Mouse (Mus musculus) neural tube, embryonic 12.5 days (tissue): ENCODE data around the gene Bfsp1. TPM values are rescaled to one million over a fixed set of nuclear protein-coding genes. Genes with fewer than 3 reads are reported as not detected.

ENCODE experiments used
- ATAC-seq: fragments of 200-750 bp; cut with Nextera tagmentation; 2 replicates; pipeline ENCODE4 v1.8.0; 2017; ENCODE audit warnings: low read depth, mild to moderate bottlenecking, moderate TSS enrichment, moderate library complexity; ENCODE audit not compliant: low FRiP score
- H3K27ac ChIP-seq: fragments of 300-500 bp; sonication (generic); 2 replicates; pipeline ENCODE4 v1.5.1; 2016
- H3K27me3 ChIP-seq: fragments of 300-500 bp; sonication (generic); replicated peaks from 2 replicates; pipeline ENCODE4 v1.6.1; 2016; ENCODE audit warnings: mild to moderate bottlenecking
- H3K36me3 ChIP-seq: fragments of 300-500 bp; sonication (generic); 2 replicates; pipeline ENCODE4 v1.6.1; 2016; ENCODE audit warnings: mild to moderate bottlenecking
- H3K4me1 ChIP-seq: fragments of 300-500 bp; sonication (generic); 2 replicates; pipeline ENCODE4 v1.6.1; 2016
- H3K4me2 ChIP-seq: fragments of 300-500 bp; sonication (generic); replicated peaks from 2 replicates; pipeline ENCODE4 v1.6.1; 2016; ENCODE audit warnings: mild to moderate bottlenecking
- H3K4me3 ChIP-seq: fragments of 300-500 bp; sonication (generic); 2 replicates; pipeline ENCODE4 v1.5.1; 2016
- H3K9ac ChIP-seq: fragments of 300-500 bp; sonication (generic); 2 replicates; pipeline ENCODE4 v1.6.1; 2016; ENCODE audit warnings: mild to moderate bottlenecking
- H3K9me3 ChIP-seq: fragments of 300-500 bp; sonication (generic); 2 replicates; pipeline ENCODE4 v1.6.1; 2016; ENCODE audit warnings: mild to moderate bottlenecking
- WGBS: fragments of 180-500 bp; shearing (Covaris S2); methylation state at CpG from one replicate; pipeline ENCODE4 v1.1.7; 2016; 5-methylcytosine and 5-hydroxymethylcytosine counted together
- polyA plus RNA-seq: library from polyadenylated mRNA; unstranded; fragments of >200 nt; fragmentation: Nextera tagmentation; extraction: Ambion mirVana; gene quantifications from 2 replicates; pipeline ENCODE4 v1.2.1, GENCODE M21; 2016

Gene Bfsp1
- 1.3 and 1.4 TPM in 2 replicates for polyA plus RNA-seq

DNA sequence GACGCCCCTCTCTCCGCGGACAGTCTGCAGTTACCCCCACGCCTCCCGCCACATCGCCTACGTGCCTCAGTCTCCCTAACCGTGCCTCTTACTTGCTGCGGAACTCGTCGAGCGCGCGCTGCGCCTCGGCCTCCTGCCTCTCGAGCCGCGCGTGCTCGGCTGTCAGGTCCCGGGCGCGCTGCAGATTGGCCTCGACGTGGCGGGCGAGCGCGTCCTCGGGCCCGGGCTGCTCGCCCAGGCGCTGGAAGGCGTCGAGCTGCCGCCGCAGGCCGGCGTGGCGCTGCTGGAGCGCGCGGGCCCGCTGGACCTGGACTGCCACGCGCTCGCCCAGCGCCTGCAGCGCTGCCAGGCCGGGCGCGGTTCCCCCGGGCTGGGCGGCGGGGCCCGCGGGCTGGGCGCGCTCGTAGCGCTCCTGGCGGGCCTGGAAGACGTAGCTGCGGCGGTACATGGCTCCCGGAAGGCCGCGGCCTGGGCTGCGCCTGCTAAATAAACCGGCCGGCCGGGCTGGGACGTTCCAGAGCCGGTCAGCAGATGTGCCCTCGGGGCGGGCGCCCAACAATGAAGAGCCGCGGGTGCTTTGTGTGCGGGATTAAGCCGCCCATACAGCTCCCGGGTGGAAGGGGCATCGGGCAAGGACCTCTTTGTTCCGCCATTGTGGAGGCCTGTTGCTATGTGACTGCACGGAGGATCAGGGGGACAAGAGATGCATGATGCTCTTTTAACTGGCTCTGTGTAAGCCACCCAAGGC lies at the start of gene Bfsp1:
Bfsp1 (minus strand) TSS at position 690 of the 748 bp plus-strand sequence.
- Histone ChIP-seq H3K27me3 (no peaks in the 10 kb centered on the region), H3K9ac (peak within 1 kb of the TSS; percentile 76), H3K27ac (peak within 1 kb of the TSS; percentile 37; the same call in 1 of the 2 replicates), H3K9me3 (no peaks in the 10 kb centered on the region), H3K4me1 (no peaks in the 10 kb centered on the region), H3K4me2 (peak within 1 kb of the TSS; percentile 73), H3K4me3 (peak within 1 kb of the TSS; percentile 45), H3K36me3 (no peaks in the 10 kb centered on the region)
- ATAC-seq: peak; percentile 81
- WGBS: 2% methylated on average over 84 of the region's 86 CpGs

DNA sequence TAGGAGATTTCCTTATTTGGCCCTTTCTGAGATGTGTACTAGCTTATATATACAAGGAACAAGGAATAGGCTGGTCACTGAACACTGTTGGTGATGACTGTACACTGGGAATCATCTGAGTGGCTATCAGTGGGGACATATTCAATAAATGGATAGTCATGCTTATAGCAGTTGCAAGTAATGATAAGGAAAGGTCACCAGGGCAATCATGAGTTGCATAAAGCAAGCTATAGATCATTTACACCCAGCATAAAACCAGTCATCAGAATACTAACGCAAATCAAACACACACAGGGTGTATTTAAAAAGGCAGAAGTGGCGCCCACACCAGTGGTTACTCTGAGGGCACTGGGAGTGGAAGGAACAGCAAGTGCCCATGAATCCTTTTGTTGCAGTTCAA lies 49.2 kb upstream of the Bfsp1 start:
- ATAC-seq: no peak
- WGBS: 89% methylated on average over 2 of the region's 2 CpGs
- Histone ChIP-seq H3K9ac (no peak overlapping the region), H3K27ac (no peak overlapping the region), H3K27me3 (no peaks in the 10 kb centered on the region), H3K4me3 (no peak overlapping the region), H3K4me2 (no peak overlapping the region), H3K4me1 (peaks cover 10% of the 10 kb centered on the region), H3K36me3 (no peaks in the 10 kb centered on the region), H3K9me3 (no peaks in the 10 kb centered on the region)

DNA sequence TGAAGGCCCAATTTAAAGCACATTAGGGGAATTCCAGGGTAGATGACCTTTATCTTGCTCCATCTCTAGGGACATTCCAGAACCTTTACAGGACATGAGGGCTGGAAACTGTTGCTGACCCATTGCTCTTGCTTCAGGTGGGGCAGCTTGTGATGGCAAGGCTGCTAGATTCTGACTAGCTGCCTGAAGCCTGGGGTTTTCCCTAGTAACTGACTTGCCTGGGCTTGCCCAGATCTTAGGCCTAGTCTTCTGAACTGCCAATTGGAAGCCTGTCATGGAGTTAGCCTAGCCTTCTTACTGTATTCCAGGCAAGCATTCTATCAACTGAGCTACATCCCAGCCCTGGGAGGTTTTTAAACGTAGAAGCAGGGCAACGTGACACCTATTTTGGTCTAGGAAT lies 46.3 kb upstream of the Bfsp1 start:
- no peak for ATAC-seq
- Histone ChIP-seq H3K27ac (no peak overlapping the region), H3K9ac (no peak overlapping the region), H3K4me1 (no peaks in the 10 kb centered on the region), H3K36me3 (no peaks in the 10 kb centered on the region), H3K4me3 (no peak overlapping the region), H3K27me3 (no peaks in the 10 kb centered on the region), H3K4me2 (no peak overlapping the region), H3K9me3 (no peaks in the 10 kb centered on the region)
- WGBS: 85% methylated on average over 2 of the region's 2 CpGs

DNA sequence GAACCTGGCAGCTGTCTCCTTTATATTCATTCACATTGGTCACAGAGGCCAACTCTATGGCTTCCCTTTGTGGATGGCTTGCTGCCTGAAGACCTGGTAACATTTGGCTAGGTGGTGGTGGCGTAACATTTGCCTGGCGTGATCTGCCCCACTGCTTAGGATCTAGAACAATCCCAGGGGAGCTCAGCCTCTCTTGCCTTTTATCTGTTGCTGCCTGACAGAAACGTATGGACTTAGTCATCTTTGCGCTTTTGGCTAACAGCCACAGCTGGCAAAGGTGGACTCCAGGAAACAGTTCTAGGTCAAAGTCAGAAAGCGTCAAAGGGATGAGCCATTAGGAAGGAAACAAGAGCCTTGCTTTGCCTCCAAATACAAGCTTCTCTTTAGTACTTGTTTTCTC lies 41.9 kb upstream of the Bfsp1 start:
- no peak overlapping the region for H3K4me3 ChIP-seq
- WGBS: 81% methylated on average over 5 of the region's 5 CpGs
- no peak overlapping the region for H3K27ac ChIP-seq
- no peaks in the 10 kb centered on the region for H3K9me3 ChIP-seq
- no peaks in the 10 kb centered on the region for H3K4me1 ChIP-seq
- no peaks in the 10 kb centered on the region for H3K27me3 ChIP-seq
- no peak overlapping the region for H3K9ac ChIP-seq
- no peaks in the 10 kb centered on the region for H3K36me3 ChIP-seq
- no peak for ATAC-seq
- no peak overlapping the region for H3K4me2 ChIP-seq

DNA sequence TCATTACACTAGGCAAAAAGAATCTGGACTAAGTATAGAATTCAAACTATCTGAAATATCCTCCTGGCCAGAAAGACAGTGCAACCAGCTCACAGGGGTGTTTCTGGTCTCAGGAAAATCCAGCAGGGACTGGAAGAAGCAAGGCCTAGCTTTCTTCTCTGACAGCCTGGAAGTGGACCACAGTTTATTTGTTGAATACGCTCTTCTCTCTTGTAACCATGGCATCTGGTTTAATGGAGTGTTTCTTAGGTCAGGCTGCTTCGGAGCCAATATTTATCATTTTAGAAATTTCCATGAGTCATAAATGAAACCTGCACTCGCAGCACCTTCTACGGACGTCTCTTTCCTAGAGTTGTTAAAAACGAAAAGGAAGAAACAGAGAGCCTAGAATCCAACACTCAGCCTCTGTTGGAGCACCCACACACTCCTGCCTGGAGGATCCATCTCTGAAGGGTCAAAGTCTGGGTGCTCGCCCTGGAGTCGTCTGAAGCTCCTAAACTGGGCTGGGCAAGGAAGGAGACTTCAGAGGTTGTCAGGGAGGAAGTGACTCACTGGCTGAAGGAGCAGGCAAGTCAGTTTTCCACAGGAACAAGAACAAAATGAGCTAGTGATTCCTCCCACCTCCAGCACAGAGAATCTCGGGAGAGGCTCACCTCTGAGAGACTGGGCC lies 40.5 kb upstream of the Bfsp1 start:
- H3K36me3 ChIP-seq: no peaks in the 10 kb centered on the region
- H3K9me3 ChIP-seq: no peaks in the 10 kb centered on the region
- H3K27ac ChIP-seq: no peak overlapping the region
- H3K9ac ChIP-seq: no peak overlapping the region
- 77% methylated on average over 9 of the region's 9 CpGs for WGBS
- H3K4me3 ChIP-seq: no peak overlapping the region
- no peak for ATAC-seq
- H3K4me1 ChIP-seq: no peaks in the 10 kb centered on the region
- no peak overlapping the region for H3K4me2 ChIP-seq
- no peaks in the 10 kb centered on the region for H3K27me3 ChIP-seq

DNA sequence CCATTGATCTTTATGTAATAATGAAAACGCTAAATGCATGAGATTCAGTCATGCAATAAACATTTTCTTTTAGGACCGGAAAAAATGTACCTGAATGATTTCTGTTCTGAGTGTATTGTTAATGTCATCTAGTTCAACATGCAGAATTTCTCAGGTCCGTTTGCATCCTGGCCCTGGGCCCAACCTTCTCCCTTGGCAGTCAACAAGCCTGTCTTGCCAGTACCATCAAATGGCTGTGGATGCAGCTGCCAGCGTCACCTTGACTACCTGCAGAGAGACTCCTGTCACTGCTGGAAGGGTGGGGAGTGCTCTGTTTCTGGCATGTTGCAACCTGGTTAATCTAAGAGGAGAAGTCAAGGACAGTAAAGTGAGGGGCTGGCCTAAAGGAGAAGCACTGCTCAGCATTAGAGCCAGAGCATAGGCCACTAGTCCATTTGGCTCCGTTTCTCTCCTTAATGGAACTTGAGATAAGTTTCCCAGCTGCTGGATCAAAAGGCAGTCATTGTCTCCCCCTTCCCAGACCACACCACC lies 37.9 kb upstream of the Bfsp1 start:
- 82% methylated on average over 5 of the region's 5 CpGs for WGBS
- Histone ChIP-seq H3K27ac (no peak overlapping the region), H3K9ac (no peak overlapping the region), H3K36me3 (no peaks in the 10 kb centered on the region), H3K4me3 (no peak overlapping the region), H3K4me1 (no peaks in the 10 kb centered on the region), H3K9me3 (no peaks in the 10 kb centered on the region), H3K4me2 (no peak overlapping the region), H3K27me3 (no peaks in the 10 kb centered on the region)
- no peak for ATAC-seq

DNA sequence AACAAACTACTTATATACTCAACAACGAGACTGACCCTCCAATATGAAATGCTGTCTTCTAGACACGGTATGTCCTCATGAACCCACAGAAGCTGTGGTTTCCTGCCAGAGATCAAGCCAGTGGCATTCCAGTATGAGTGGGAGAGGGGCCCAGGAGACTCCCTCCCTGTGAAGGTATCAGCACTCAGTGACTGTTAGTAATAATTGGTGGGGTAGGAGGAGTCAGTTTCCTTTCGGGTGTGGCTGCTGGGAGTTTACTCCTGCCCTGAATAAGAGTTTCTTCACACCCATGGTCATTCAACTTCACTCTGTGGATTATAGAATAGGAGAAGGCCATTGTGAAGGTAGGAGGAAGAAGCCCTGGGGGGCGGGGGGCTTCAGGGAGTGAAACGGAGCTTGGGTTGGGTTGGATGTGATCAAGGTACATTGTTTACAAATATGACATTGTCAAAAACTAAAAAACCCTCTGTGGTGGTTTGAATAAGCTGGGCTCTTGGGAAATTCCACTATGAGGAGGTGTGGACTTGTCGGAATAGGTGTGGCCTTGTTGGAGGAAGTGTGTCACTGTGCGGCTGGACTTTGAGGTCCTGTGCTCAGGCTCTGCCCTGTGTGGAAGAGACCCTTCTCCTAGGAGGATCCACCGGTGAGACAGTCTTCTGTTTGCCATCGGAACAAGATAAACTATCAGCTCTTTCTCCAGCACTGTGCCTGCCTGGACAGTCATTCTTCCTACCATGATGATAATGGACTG lies 36.7 kb upstream of the Bfsp1 start:
- H3K36me3 ChIP-seq: no peaks in the 10 kb centered on the region
- H3K4me2 ChIP-seq: no peak overlapping the region
- H3K9me3 ChIP-seq: no peaks in the 10 kb centered on the region
- 92% methylated on average over 9 of the region's 9 CpGs for WGBS
- H3K27me3 ChIP-seq: no peaks in the 10 kb centered on the region
- ATAC-seq: no peak
- no peaks in the 10 kb centered on the region for H3K4me1 ChIP-seq
- H3K4me3 ChIP-seq: no peak overlapping the region
- no peak overlapping the region for H3K9ac ChIP-seq
- H3K27ac ChIP-seq: no peak overlapping the region

DNA sequence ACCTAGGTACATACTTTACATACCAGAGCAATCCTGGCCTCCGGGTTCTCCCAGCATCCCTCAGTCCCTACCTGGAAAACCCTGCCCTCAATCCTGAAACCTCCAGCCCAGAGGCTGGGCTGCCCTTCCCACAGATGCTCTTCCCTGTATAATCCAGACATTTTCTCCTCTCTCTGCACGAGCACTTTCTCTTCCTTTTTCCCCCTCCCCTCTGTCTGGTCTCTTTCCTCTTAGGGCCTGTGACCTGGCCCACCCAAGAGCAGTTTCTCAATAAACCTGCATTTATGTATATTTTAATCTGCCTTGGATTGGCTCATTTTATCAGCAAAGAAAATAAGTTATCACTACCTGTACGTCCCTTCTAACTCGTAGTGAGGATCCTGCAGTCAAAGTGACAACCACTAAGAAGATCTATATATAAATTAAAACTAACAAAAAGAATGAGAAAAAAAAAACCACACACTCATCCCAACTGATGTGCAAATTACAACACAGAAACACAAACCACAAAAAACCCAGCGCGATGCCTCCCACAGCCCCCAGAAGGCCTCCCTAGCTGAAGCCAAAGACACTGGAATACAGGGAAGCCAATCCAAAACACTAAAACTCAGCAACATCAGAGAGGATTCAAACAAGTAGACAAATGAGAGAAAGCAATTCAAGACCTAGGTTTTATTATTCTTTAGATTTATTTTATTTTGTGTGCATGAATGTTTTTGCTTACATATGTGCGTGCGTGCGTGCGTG lies 28.5 kb upstream of the Bfsp1 start:
- no peaks in the 10 kb centered on the region for H3K4me1 ChIP-seq
- ATAC-seq: no peak
- H3K36me3 ChIP-seq: no peaks in the 10 kb centered on the region
- H3K9ac ChIP-seq: no peak overlapping the region
- H3K27me3 ChIP-seq: no peaks in the 10 kb centered on the region
- H3K4me2 ChIP-seq: no peak overlapping the region
- no peak overlapping the region for H3K27ac ChIP-seq
- H3K4me3 ChIP-seq: no peak overlapping the region
- 92% methylated on average over 10 of the region's 10 CpGs for WGBS
- H3K9me3 ChIP-seq: no peaks in the 10 kb centered on the region

DNA sequence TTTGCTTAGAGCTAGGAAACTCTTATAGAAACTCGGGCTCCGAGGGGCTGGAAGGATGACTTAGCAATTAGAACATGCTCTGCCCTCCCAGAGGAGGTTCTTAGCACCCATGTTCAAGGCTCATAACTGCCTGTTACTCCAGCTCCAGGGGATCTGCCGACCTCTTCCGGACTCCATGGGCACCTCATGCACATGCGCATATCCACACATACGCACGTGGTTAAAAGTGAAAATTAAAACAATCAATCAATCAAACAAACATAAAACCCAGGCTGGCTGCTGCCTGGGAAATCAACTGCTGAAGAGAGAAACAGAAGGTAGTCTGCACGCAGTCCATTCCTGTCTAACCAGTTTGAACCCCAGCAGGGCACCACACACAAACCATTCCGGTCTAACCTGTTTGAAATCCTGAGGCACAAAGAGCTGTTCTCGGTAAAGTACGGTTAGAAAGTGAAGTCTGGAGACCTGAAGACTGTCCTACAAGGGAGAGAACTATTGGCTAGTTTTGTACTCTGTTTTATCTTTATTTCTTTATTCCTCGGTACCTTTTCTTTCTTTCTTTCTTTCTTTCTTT lies 27.0 kb upstream of the Bfsp1 start:
- Histone ChIP-seq H3K9ac (no peak overlapping the region), H3K4me3 (no peak overlapping the region), H3K27me3 (no peaks in the 10 kb centered on the region), H3K27ac (no peak overlapping the region), H3K36me3 (no peaks in the 10 kb centered on the region), H3K4me2 (no peak overlapping the region), H3K4me1 (no peaks in the 10 kb centered on the region), H3K9me3 (no peaks in the 10 kb centered on the region)
- ATAC-seq: no peak
- 63% methylated on average over 12 of the region's 12 CpGs for WGBS

DNA sequence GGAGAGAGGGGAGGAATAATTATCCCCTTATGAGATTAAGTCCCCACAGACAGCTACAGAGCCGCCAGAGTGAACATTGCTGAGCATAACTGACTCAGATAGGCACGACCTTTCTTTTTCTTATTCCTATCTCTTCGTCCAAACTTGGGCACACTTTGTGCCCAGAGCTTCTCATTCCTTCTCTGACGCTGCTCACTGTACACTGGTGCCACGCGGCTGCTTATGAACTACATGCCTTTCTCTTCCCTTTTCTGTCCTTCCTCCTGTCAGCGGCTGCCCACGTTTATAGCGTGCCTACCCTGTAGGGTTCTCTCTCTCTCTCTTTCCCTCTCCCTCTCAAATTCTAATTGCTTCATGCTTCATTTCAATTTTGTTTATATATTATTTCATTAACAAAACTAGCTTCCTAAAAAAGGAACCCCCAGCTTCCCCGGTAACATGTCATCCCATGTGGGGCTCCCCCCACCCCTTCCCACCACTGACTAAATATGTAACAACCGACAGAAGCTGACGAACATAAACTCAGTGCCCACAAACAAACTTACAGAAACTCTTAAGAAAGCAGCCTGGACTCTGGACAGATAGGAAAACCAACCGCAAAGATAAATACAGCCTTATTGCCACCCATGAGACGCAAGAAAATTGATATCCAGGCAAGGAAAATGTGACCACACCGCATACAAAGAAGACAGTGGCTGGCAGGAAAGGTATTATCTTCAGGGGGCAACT lies 26.3 kb upstream of the Bfsp1 start:
- H3K4me2 ChIP-seq: no peak overlapping the region
- no peaks in the 10 kb centered on the region for H3K27me3 ChIP-seq
- WGBS: 86% methylated on average over 15 of the region's 15 CpGs
- H3K9ac ChIP-seq: no peak overlapping the region
- H3K9me3 ChIP-seq: no peaks in the 10 kb centered on the region
- H3K36me3 ChIP-seq: no peaks in the 10 kb centered on the region
- no peaks in the 10 kb centered on the region for H3K4me1 ChIP-seq
- H3K4me3 ChIP-seq: no peak overlapping the region
- no peak for ATAC-seq
- no peak overlapping the region for H3K27ac ChIP-seq

DNA sequence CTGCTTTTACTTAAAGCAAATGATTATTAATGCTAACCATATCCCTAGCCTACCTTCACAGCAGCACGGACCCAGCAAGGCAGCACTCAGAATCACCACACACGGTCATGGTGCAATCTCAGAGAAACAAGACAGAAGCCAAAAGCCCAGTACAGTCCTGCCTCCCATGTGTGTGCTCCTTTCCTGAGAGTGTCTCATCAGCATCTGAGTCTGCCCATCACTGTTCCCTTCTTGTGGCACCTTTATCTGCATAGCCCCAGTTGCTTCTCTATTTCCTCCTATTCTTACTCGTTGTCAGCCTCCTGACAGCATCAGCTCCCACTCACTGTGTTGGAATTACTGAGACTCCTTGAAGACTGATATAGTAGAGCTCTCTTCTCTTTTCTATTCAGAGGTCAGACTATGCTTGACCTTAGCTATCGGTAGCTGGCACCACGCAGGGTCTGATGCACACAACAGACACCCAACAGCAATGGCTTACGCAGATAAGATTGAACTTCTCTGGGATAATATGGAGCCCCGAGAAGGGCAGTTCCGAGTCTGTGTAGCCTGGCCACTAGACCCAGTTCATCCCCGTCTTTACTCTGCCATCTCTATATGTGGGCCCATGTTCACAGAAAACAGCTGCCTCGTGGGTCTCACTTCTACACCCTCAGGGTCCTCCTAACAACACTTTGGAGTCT lies 19.8 kb upstream of the Bfsp1 start:
- Histone ChIP-seq H3K4me3 (no peak overlapping the region), H3K9me3 (no peaks in the 10 kb centered on the region), H3K36me3 (no peaks in the 10 kb centered on the region), H3K27ac (no peak overlapping the region), H3K9ac (no peak overlapping the region), H3K4me2 (no peak overlapping the region), H3K27me3 (no peaks in the 10 kb centered on the region), H3K4me1 (no peaks in the 10 kb centered on the region)
- WGBS: 85% methylated on average over 10 of the region's 10 CpGs
- ATAC-seq: no peak
